Mouse (Mus musculus): ENCODE data around the gene Trim39. TPM values are rescaled to one million over a fixed set of nuclear protein-coding genes. Genes with fewer than 3 reads are reported as not detected.

Trim39 gene
- 18.1 TPM for polyA plus RNA-seq (2014; fragmentation: Illumina TruSeq; extraction: RNeasy Lipid Tissue Mini Kit (QIAGEN cat#74804); ENCODE audit: low replicate concordance)

DNA sequence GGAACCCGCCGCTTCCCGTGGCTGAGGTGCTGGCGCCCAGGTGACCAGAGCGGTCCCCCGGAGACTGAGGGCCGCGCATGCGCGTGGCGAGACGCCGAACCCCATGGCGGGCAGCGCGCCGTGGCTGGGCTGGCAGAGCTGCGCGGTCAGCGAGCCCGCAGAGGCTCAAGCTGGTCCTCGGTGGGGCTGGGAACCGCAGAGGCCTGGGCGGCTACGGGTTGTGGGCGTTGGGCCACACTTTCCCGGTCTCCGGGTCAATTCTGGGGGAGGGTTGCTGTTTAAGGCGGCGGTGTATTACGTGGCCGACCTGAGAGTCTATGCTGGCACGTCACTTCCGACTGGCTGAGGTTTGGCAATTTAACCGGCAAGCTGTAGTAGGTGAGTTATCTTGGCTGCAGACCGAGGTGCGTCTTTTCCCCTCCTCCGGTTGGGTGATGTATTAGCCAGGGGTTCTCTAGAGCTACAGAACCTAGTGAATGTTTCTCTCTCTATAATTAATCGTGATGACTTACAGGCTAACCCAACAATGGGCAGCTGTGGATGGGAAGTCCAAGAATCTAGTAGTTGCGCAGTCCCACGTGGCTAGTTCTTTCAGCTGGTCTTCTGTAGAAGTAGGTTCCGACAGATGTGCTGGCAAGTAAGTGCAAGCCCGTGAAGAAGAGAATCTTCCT lies at the start of gene Trim39:
Gene Trim39 (minus strand): TSS at position 662 of the 671 bp plus-strand sequence.

DNA sequence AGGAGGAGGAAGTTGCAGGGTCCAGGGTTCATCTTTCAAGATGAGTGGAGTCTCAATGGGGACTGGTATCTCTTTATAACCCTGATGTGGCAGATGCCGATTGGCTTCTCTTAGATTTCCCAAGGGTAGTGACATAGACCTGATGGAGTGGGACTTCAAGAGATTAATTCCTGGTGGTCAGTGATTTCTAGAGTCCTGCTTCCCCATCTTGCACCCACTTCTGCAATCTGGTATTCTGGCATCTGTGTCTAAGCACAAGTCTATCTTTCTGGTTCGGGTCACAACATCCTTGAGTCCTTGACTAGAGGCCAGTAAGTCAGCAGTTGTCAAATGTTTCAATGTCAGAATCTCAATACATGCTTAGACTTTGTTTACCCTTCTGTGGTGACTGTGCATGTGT lies 14.3 kb upstream of the Trim39 start, which contains the start of gene H2-M10.2:
Gene H2-M10.2 (minus strand): TSS at position 101 of the 400 bp plus-strand sequence.

DNA sequence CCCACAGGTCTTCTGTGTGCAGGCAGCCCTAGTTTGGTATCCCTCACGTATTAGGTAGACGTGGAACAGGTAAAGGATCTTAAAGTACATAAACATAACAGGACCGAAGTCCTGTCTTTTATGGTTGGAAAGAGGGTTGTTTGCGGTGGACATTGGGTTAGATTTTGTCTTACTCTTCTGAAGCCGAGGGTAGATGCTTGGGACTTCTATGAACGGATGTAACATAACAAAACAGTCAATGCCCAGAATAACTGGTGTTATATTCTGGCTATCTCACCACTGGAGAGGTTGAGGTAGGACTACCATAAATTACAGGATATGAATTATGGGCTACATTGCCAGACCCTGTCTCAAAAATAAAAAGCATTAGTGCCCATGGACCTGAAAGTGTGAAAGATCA lies 14.1 kb downstream of the Trim39 start, which contains the start of gene Rpp21:
Gene Rpp21 (minus strand): TSS at position 101 of the 400 bp plus-strand sequence.

Other genes starting within 250 kb of the Trim39 start
- gene H2-T23, start 239.4 kb downstream of the Trim39 start, polyA plus RNA-seq (2014; fragmentation: Illumina TruSeq; extraction: RNeasy Lipid Tissue Mini Kit (QIAGEN cat#74804); ENCODE audit: low replicate concordance), result 8.8 TPM
- 8.7 TPM for gene H2-T22, start 229.5 kb downstream of the Trim39 start, polyA plus RNA-seq (2014; fragmentation: Illumina TruSeq; extraction: RNeasy Lipid Tissue Mini Kit (QIAGEN cat#74804); ENCODE audit: low replicate concordance)
- gene Gm6034, start 229.3 kb downstream of the Trim39 start, polyA plus RNA-seq (2014; fragmentation: Illumina TruSeq; extraction: RNeasy Lipid Tissue Mini Kit (QIAGEN cat#74804); ENCODE audit: low replicate concordance), result not detected
- 6.5 TPM for gene Gm11127, start 213.9 kb downstream of the Trim39 start, polyA plus RNA-seq (2014; fragmentation: Illumina TruSeq; extraction: RNeasy Lipid Tissue Mini Kit (QIAGEN cat#74804); ENCODE audit: low replicate concordance)
- not detected for gene Gm19684, start 150.6 kb downstream of the Trim39 start, polyA plus RNA-seq (2014; fragmentation: Illumina TruSeq; extraction: RNeasy Lipid Tissue Mini Kit (QIAGEN cat#74804); ENCODE audit: low replicate concordance)
- not detected for gene Gm7030, start 142.8 kb downstream of the Trim39 start, polyA plus RNA-seq (2014; fragmentation: Illumina TruSeq; extraction: RNeasy Lipid Tissue Mini Kit (QIAGEN cat#74804); ENCODE audit: low replicate concordance)
- 18.8 TPM for gene Gm8909, start 103.7 kb downstream of the Trim39 start, polyA plus RNA-seq (2014; fragmentation: Illumina TruSeq; extraction: RNeasy Lipid Tissue Mini Kit (QIAGEN cat#74804); ENCODE audit: low replicate concordance)
- gene H2-T3, start 82.0 kb downstream of the Trim39 start, polyA plus RNA-seq (2014; fragmentation: Illumina TruSeq; extraction: RNeasy Lipid Tissue Mini Kit (QIAGEN cat#74804); ENCODE audit: low replicate concordance), result 85.1 TPM
- 7.6 TPM for gene Rpp21, start 14.2 kb downstream of the Trim39 start, polyA plus RNA-seq (2014; fragmentation: Illumina TruSeq; extraction: RNeasy Lipid Tissue Mini Kit (QIAGEN cat#74804); ENCODE audit: low replicate concordance)
- not detected for gene H2-M10.2, start 14.2 kb upstream of the Trim39 start, polyA plus RNA-seq (2014; fragmentation: Illumina TruSeq; extraction: RNeasy Lipid Tissue Mini Kit (QIAGEN cat#74804); ENCODE audit: low replicate concordance)
- gene H2-M10.1, start 53.9 kb upstream of the Trim39 start, polyA plus RNA-seq (2014; fragmentation: Illumina TruSeq; extraction: RNeasy Lipid Tissue Mini Kit (QIAGEN cat#74804); ENCODE audit: low replicate concordance), result not detected
- not detected for gene H2-M10.3, start 96.2 kb upstream of the Trim39 start, polyA plus RNA-seq (2014; fragmentation: Illumina TruSeq; extraction: RNeasy Lipid Tissue Mini Kit (QIAGEN cat#74804); ENCODE audit: low replicate concordance)
- not detected for gene H2-M10.4, start 190.1 kb upstream of the Trim39 start, polyA plus RNA-seq (2014; fragmentation: Illumina TruSeq; extraction: RNeasy Lipid Tissue Mini Kit (QIAGEN cat#74804); ENCODE audit: low replicate concordance)